Mouse (Mus musculus): ENCODE data around the gene Stxbp2.

The Stxbp2 gene

GRCm38 (mm10) chr8:3679236-3679635, 48.5 kb downstream of the Stxbp2 start:
- no peak for DNase-seq (ENCODE audit: inconsistent age in 2 of 2, low spot score in 1 of 2)

- no peak for DNase-seq (ENCODE audit: inconsistent age in 2 of 2, low spot score in 1 of 2)
Observed at GRCm38 (mm10) chr8:3679656-3680055, 48.9 kb downstream of the Stxbp2 start.

- DNase-seq (ENCODE audit: inconsistent age in 2 of 2, low spot score in 1 of 2), result no peak
Observed at GRCm38 (mm10) chr8:3682435-3682834, 51.7 kb downstream of the Stxbp2 start.

GRCm38 (mm10) chr8:3683408-3684176, 52.8 kb downstream of the Stxbp2 start:
- no peak for DNase-seq (ENCODE audit: inconsistent age in 2 of 2, low spot score in 1 of 2)

GRCm38 (mm10) chr8:3684530-3684929, 53.8 kb downstream of the Stxbp2 start:
- DNase-seq (ENCODE audit: inconsistent age in 2 of 2, low spot score in 1 of 2), result no peak

- DNase-seq (ENCODE audit: inconsistent age in 2 of 2, low spot score in 1 of 2), result no peak
Observed at GRCm38 (mm10) chr8:3685422-3685821, 54.7 kb downstream of the Stxbp2 start.

GRCm38 (mm10) chr8:3687537-3687936, 56.8 kb downstream of the Stxbp2 start:
- no peak for DNase-seq (ENCODE audit: inconsistent age in 2 of 2, low spot score in 1 of 2)

- DNase-seq (ENCODE audit: inconsistent age in 2 of 2, low spot score in 1 of 2), result no peak
Observed at GRCm38 (mm10) chr8:3690774-3691173, 60.0 kb downstream of the Stxbp2 start.

All from adrenal gland, adult (tissue).